Mouse (Mus musculus): ENCODE measurements around the gene Tmem33. TPM values are rescaled to one million over a fixed set of nuclear protein-coding genes. Genes with fewer than 3 reads are reported as not detected.

The Tmem33 gene
- total and polyA plus RNA-seq, 3 experiments: 70.4 to 147 (median 134) TPM

GRCm38 (mm10) chr5:67279407-67279806 lies 19.0 kb downstream of the Tmem33 start:
- Histone ChIP-seq H3K36me3 (replicated peaks in 1 of 2; ENCODE audit: control insufficient read depth in 1 of 2, insufficient read depth in 1 of 2, low read length in 1 of 2) (peaks cover 32 to 52% of the 10 kb centered on the region in 2 experiments), H3K27me3 (replicated peaks) (no peaks in the 10 kb centered on the region), H3K4me2 (ENCODE audit: insufficient read depth, low read depth, poor library complexity, severe bottlenecking) (no peak overlapping the region), H3K27ac (ENCODE audit: insufficient read depth, low read depth) (no peak overlapping the region), H3K4me1 (ENCODE audit: control insufficient read depth in 1 of 2, insufficient read depth in 2 of 2) (no peaks in the 10 kb centered on the region), H3K79me2 (replicated peaks; ENCODE audit: control insufficient read depth, extremely low read depth, insufficient read depth, poor library complexity, severe bottlenecking) (no peaks in the 10 kb centered on the region), H3K9me3 (replicated peaks; ENCODE audit: low read length) (no peaks in the 10 kb centered on the region), H3K9ac (ENCODE audit: insufficient read depth, low read depth) (no peak overlapping the region), H3K4me3 (replicated peaks in 1 of 3; ENCODE audit: low read depth in 2 of 3, low read length in 2 of 3, poor library complexity in 1 of 3) (no peak overlapping the region)
- TF ChIP-seq MAX (IDR thresholded peaks at IDR 0.05; ENCODE audit: low read length): no peak
- TF ChIP-seq BHLHE40 (IDR thresholded peaks at IDR 0.05; ENCODE audit: low read depth, low read length): no peak
- TF ChIP-seq ELF1 (IDR thresholded peaks at IDR 0.05; ENCODE audit: low read depth, low read length): no peak
- TF ChIP-seq POLR2AphosphoS2 (IDR thresholded peaks at IDR 0.05; ENCODE audit: low read depth, low read length): no peak
- TF ChIP-seq JUN (IDR thresholded peaks at IDR 0.05; ENCODE audit: insufficient read depth, low read depth, low read length): no peak
- no peak for TF ChIP-seq JUND (conservative IDR thresholded peaks at IDR 0.05; ENCODE audit: low read depth, low read length)
- TF ChIP-seq TCF12 (IDR thresholded peaks at IDR 0.05; ENCODE audit: low read depth, low read length): no peak
- no peak for TF ChIP-seq CHD2 (IDR thresholded peaks at IDR 0.05; ENCODE audit: low read length)
- TF ChIP-seq TBP (conservative IDR thresholded peaks at IDR 0.05; ENCODE audit: low read depth, low read length): no peak
- in situ Hi-C loops (cut with MboI; ENCODE audit: low pct_ligation_motif_present, low pct_unique_long_range_greater_than_20kb, low sequenced_read_pairs): no loop called here
- dilution Hi-C loops (cut with MboI; ENCODE audit: extremely low pct_ligation_motif_present, extremely low pct_unique_long_range_greater_than_20kb, low sequenced_read_pairs): no loop called here
- DNase-seq (ENCODE audit: extremely low read depth): no peak

GRCm38 (mm10) chr5:67279840-67280239 lies 19.5 kb downstream of the Tmem33 start:
- Histone ChIP-seq H3K79me2 (replicated peaks; ENCODE audit: control insufficient read depth, extremely low read depth, insufficient read depth, poor library complexity, severe bottlenecking) (no peaks in the 10 kb centered on the region), H3K9me3 (replicated peaks; ENCODE audit: low read length) (no peaks in the 10 kb centered on the region), H3K36me3 (replicated peaks in 1 of 2; ENCODE audit: control insufficient read depth in 1 of 2, insufficient read depth in 1 of 2, low read length in 1 of 2) (peaks cover 36 to 56% of the 10 kb centered on the region in 2 experiments), H3K27me3 (replicated peaks) (no peaks in the 10 kb centered on the region), H3K4me2 (ENCODE audit: insufficient read depth, low read depth, poor library complexity, severe bottlenecking) (no peak overlapping the region), H3K4me3 (replicated peaks in 1 of 3; ENCODE audit: low read depth in 2 of 3, low read length in 2 of 3, poor library complexity in 1 of 3) (no peak overlapping the region), H3K9ac (ENCODE audit: insufficient read depth, low read depth) (no peak overlapping the region), H3K27ac (ENCODE audit: insufficient read depth, low read depth) (no peak overlapping the region), H3K4me1 (ENCODE audit: control insufficient read depth in 1 of 2, insufficient read depth in 2 of 2) (no peaks in the 10 kb centered on the region)
- TF ChIP-seq GABPA (IDR thresholded peaks at IDR 0.05; ENCODE audit: insufficient replicate concordance, low read depth, low read length): no peak
- TF ChIP-seq E2F4 (IDR thresholded peaks at IDR 0.05; ENCODE audit: insufficient replicate concordance, low read depth, low read length): no peak
- no peak for TF ChIP-seq CTCF (conservative IDR thresholded peaks at IDR 0.05 in 1 of 2, IDR thresholded peaks at IDR 0.05 in 1 of 2; ENCODE audit: low read depth in 2 of 2, low read length in 2 of 2)
- no peak for TF ChIP-seq MYC (IDR thresholded peaks at IDR 0.05; ENCODE audit: low read depth, low read length)
- TF ChIP-seq ZKSCAN1 (IDR thresholded peaks at IDR 0.05; ENCODE audit: borderline replicate concordance, low read depth, low read length): no peak
- no peak for TF ChIP-seq BHLHE40 (IDR thresholded peaks at IDR 0.05; ENCODE audit: low read depth, low read length)
- no peak for TF ChIP-seq ELF1 (IDR thresholded peaks at IDR 0.05; ENCODE audit: low read depth, low read length)
- TF ChIP-seq PAX5 (IDR thresholded peaks at IDR 0.05; ENCODE audit: low read length): no peak
- TF ChIP-seq HCFC1 (IDR thresholded peaks at IDR 0.05; ENCODE audit: low read depth, low read length): no peak
- TF ChIP-seq USF2 (conservative IDR thresholded peaks at IDR 0.05; ENCODE audit: low read depth, low read length): no peak
- no peak for TF ChIP-seq TCF12 (IDR thresholded peaks at IDR 0.05; ENCODE audit: low read depth, low read length)
- no peak for TF ChIP-seq ETS1 (conservative IDR thresholded peaks at IDR 0.05; ENCODE audit: low read depth, low read length)
- no peak for TF ChIP-seq SIN3A (IDR thresholded peaks at IDR 0.05; ENCODE audit: low read length)
- TF ChIP-seq MEF2A (IDR thresholded peaks at IDR 0.05; ENCODE audit: borderline replicate concordance, low read depth, low read length): no peak
- no peak for TF ChIP-seq JUND (conservative IDR thresholded peaks at IDR 0.05; ENCODE audit: low read depth, low read length)
- no peak for TF ChIP-seq EP300 (IDR thresholded peaks at IDR 0.05; ENCODE audit: low read length)
- TF ChIP-seq IRF4 (IDR thresholded peaks at IDR 0.05; ENCODE audit: low read depth, low read length): no peak
- dilution Hi-C loops (cut with MboI; ENCODE audit: extremely low pct_ligation_motif_present, extremely low pct_unique_long_range_greater_than_20kb, low sequenced_read_pairs): no loop called here
- DNase-seq (ENCODE audit: extremely low read depth): no peak
- in situ Hi-C loops (cut with MboI; ENCODE audit: low pct_ligation_motif_present, low pct_unique_long_range_greater_than_20kb, low sequenced_read_pairs): no loop called here

All from CH12.LX (cell line).